Mouse (Mus musculus): ENCODE measurements around the gene Utrn.

Gene Utrn

GRCm38 (mm10) chr10:12869846-12870245, 681 bp upstream of the Utrn start:
- DNase-seq (ENCODE audit: low read depth, low spot score) = no peak

DNA sequence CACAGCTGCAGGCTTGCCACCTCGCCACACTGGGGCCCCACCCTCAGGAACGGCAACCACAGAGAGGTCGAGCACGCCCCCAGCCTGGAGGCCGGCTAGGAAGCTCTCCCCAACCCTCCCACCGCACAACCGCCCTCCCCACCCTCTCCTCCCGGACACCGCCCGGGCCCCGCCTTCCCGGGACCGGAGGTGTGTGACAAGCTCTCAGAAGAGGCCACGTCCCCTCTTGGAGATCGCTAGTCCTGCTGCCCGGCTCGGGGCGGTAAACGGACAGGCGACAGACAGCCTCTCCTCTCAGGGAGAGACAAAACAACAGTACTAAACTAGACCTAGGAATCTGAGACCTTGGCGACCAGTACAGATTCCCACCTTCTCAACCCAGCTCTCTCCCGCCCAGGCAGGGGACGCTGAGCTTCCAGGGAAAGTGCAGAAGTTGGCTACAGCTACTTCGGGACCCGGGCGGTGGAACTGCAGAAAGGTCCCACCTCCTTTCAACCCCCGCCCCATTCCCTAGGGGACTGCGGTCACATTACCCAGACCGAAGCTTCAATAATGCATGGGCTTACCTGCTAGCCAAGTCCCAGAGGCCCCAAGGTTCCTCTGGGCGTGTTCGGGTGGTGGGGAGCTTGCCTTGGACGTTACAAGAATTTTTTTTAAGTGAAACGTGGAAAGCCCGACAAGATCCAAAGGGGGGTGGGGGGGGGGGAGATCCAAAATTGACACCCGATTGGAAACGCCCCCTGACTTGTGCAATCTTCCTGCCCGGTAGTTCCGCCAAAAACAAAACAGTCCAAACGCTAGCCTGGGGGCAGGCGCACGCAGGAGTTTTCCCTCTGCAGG, 756 bp downstream of the Utrn start:
- peak; percentile 50 for DNase-seq (ENCODE audit: low read depth, low spot score)

DNA sequence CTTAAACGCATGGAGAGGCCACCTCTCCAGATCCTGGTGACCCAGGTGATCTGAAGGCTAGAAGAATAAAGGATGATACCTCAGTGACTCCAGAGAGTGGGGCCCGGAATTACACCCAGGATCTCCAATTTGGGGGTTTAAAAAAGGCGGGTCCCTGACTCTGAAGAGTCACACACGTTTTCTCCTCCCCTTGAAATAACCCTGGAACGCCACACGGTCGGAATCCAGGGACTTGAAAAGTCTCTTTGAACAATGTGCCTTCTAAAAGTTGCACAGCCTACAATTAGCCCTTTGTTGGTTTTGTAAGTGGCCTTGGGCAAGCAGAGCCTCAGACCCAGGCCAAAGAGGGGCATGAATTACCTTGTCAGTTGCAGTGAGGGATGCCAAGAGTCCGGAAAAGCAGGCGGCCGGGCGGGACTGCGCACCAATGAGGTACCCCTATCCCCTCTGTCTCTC, 1.4 kb downstream of the Utrn start:
- DNase-seq (ENCODE audit: low read depth, low spot score) = no peak

- DNase-seq (ENCODE audit: low read depth, low spot score) = no peak
Observed at GRCm38 (mm10) chr10:12866971-12867732, 2.0 kb downstream of the Utrn start.

- no peak for DNase-seq (ENCODE audit: low read depth, low spot score)
Observed at GRCm38 (mm10) chr10:12865201-12865600, 4.0 kb downstream of the Utrn start.

GRCm38 (mm10) chr10:12863581-12863980, 5.6 kb downstream of the Utrn start:
- no peak for DNase-seq (ENCODE audit: low read depth, low spot score)

- DNase-seq (ENCODE audit: low read depth, low spot score) = no peak
Observed at GRCm38 (mm10) chr10:12862047-12862446, 7.1 kb downstream of the Utrn start.

- no peak for DNase-seq (ENCODE audit: low read depth, low spot score)
Observed at GRCm38 (mm10) chr10:12861381-12861780, 7.8 kb downstream of the Utrn start.

DNA sequence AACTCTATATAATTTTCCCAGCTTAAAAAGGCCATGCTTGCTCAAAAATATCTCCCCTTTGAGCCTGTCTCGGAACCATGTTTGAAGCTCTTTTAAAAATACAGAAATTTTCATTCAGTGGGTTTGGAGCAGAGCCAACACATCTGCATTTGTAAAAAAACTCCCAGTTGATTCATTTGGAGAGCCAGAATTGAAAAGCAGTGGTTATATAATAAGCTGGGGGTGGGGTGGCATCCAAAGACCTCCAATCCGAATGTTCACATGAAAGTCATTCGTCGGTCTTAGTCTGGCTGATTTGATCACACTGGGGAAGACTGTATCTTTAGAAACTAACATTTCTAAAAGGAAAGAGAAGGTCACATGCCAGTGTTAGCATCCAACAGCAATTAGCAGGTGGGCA, 8.4 kb downstream of the Utrn start:
- DNase-seq (ENCODE audit: low read depth, low spot score) = no peak

GRCm38 (mm10) chr10:12860331-12860730, 8.8 kb downstream of the Utrn start:
- DNase-seq (ENCODE audit: low read depth, low spot score) = no peak

- no peak for DNase-seq (ENCODE audit: low read depth, low spot score)
Observed at GRCm38 (mm10) chr10:12858017-12858416, 11.1 kb downstream of the Utrn start.

- no peak for DNase-seq (ENCODE audit: low read depth, low spot score)
Observed at GRCm38 (mm10) chr10:12854298-12854697, 14.9 kb downstream of the Utrn start.

DNA sequence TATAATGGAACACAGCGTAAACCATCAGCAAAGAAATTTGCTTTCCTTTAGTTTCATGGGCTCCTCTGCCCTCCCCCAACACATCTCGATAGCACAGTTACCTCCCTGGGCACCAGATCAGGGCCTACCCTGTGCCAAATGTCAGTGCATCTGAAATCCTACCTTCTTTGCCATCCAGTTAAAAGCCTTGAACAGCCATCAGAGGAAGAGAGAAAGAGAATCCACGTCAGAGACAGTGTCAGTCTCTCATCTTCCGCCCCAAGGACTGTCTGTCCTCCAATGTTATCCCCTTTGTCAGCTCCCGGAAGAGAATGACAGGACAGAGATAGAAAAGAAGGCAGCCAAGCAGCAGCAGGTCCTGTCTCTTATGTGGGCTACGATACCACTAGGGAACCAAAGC, 15.4 kb downstream of the Utrn start:
- no peak for DNase-seq (ENCODE audit: low read depth, low spot score)

GRCm38 (mm10) chr10:12853196-12853620, 16.0 kb downstream of the Utrn start:
- no peak for DNase-seq (ENCODE audit: low read depth, low spot score)

- no peak for DNase-seq (ENCODE audit: low read depth, low spot score)
Observed at GRCm38 (mm10) chr10:12852416-12853195, 16.6 kb downstream of the Utrn start.

- DNase-seq (ENCODE audit: low read depth, low spot score) = no peak
Observed at GRCm38 (mm10) chr10:12850781-12851471, 18.2 kb downstream of the Utrn start.

GRCm38 (mm10) chr10:12848322-12849108, 20.6 kb downstream of the Utrn start:
- DNase-seq (ENCODE audit: low read depth, low spot score) = no peak

GRCm38 (mm10) chr10:12842543-12842942, 26.6 kb downstream of the Utrn start:
- DNase-seq (ENCODE audit: low read depth, low spot score) = no peak

DNA sequence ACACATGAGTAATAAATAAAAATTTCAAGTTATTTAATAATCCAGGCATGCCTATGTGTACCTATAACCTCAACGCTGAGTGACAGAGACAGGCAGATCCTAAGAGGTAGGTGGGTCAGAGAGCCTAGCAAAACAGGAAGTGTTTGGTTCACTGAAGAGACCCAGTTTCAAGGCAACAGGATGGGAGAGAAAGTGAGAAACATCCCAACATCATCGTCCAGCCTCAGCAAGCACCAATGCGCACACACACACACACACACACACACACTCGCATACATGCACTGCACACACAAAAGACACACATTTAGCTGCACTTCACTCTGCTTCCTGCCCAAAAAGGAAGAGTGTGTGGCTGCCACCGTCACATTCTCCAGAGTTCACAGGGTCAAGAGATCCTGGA, 27.7 kb downstream of the Utrn start:
- no peak for DNase-seq (ENCODE audit: low read depth, low spot score)

DNA sequence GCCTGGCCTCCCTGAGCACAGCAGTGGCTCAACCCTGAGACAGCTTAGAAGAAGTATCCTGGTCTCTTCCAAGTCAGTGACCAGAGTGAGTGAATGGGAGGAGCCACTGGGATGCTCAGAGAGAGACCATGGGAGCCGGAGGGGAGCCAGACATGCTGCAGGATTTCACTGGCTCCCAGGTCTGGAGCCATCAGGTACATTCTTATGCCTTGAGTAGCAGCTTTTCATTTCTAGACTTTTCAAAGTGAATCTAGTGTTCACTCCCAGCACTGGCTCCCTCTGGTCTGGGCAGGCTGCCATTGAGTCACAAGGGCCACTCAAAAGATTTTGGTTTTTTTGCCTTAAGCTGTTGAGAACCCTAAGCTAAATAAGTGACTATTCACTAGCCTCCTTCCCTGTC, 31.5 kb downstream of the Utrn start:
- no peak for DNase-seq (ENCODE audit: low read depth, low spot score)
